Mouse (Mus musculus) brain, embryonic 14.5 days (tissue): ENCODE results near the gene Eps15l1.

ENCODE experiments used
- CTCF ChIP-seq: fragments of 200-500 bp; IDR thresholded peaks from 2 replicates; pipeline ENCODE4 v1.5.1; 2012; ENCODE audit warnings: inconsistent platforms, mild to moderate bottlenecking, moderate library complexity, borderline replicate concordance; ENCODE audit not compliant: insufficient read depth, insufficient read length; ENCODE audit errors: extremely low read depth
- POLR2A ChIP-seq: fragments of 200-500 bp; IDR thresholded peaks from 2 replicates; pipeline ENCODE4 v1.6.1; 2012; ENCODE audit warnings: mild to moderate bottlenecking, inconsistent platforms, borderline replicate concordance; ENCODE audit not compliant: poor library complexity, insufficient read depth, insufficient read length, severe bottlenecking; ENCODE audit errors: extremely low read depth

- TF ChIP-seq POLR2A (no peak), CTCF (no peak)
These were observed 110.3 kb downstream of the Eps15l1 start for GRCm38 (mm10) chr8:72310849-72311506.
